Mouse (Mus musculus): ENCODE measurements around the gene Uba2. TPM values are rescaled to one million over a fixed set of nuclear protein-coding genes. Genes with fewer than 3 reads are reported as not detected.
A peak's percentile ranks its signal among the peaks of the same experiment; 100 is the strongest.
"Not testable (repeated sequence)": the region's sequence is repeated elsewhere in the genome, so short reads cannot be mapped to it uniquely, and the experiment has no call there.

The Uba2 gene
- total RNA-seq, 1 experiment from 2014 or later, result 79.0 TPM

- DNase-seq, result peak; percentile 65
Observed at GRCm38 (mm10) chr7:34166850-34167249, 2.5 kb downstream of the Uba2 start.

GRCm38 (mm10) chr7:34165999-34166398 is 3.4 kb downstream of the Uba2 start:
- DNase-seq, result no peak

GRCm38 (mm10) chr7:34164671-34165070 is 4.7 kb downstream of the Uba2 start:
- DNase-seq, result no peak

GRCm38 (mm10) chr7:34159167-34159566 is 10.2 kb downstream of the Uba2 start:
- DNase-seq, result no peak

- no peak for DNase-seq
Observed at GRCm38 (mm10) chr7:34157994-34158393, 11.4 kb downstream of the Uba2 start.

GRCm38 (mm10) chr7:34147193-34147592 is 22.2 kb downstream of the Uba2 start:
- no peak for DNase-seq

GRCm38 (mm10) chr7:34141123-34141522 is 28.3 kb downstream of the Uba2 start:
- DNase-seq, result no peak

GRCm38 (mm10) chr7:34139493-34139892 is 29.9 kb downstream of the Uba2 start:
- no peak for DNase-seq

- DNase-seq, result no peak
Observed at GRCm38 (mm10) chr7:34134336-34134735, 35.1 kb downstream of the Uba2 start.

GRCm38 (mm10) chr7:34133117-34133762 is 36.2 kb downstream of the Uba2 start, which contains the start of gene Wtip:
Gene Wtip (minus strand): TSS chr7:34133268.
- DNase-seq, result peak; percentile 85

- DNase-seq, result peak; percentile 37
Observed at GRCm38 (mm10) chr7:34132355-34133079, 36.9 kb downstream of the Uba2 start.

GRCm38 (mm10) chr7:34131959-34132354 is 37.4 kb downstream of the Uba2 start:
- DNase-seq, result no peak

- no peak for DNase-seq
Observed at GRCm38 (mm10) chr7:34131118-34131517, 38.3 kb downstream of the Uba2 start.

GRCm38 (mm10) chr7:34126291-34126690 is 43.1 kb downstream of the Uba2 start:
- DNase-seq, result no peak

GRCm38 (mm10) chr7:34125346-34125745 is 44.1 kb downstream of the Uba2 start:
- DNase-seq, result peak; percentile 24

- DNase-seq, result no peak
Observed at GRCm38 (mm10) chr7:34122987-34123720, 46.2 kb downstream of the Uba2 start.

- not testable (repeated sequence) for DNase-seq
Observed at GRCm38 (mm10) chr7:34120636-34121035, 48.8 kb downstream of the Uba2 start.

GRCm38 (mm10) chr7:34116601-34117000 is 52.8 kb downstream of the Uba2 start:
- DNase-seq, result no peak

- DNase-seq, result no peak
Observed at GRCm38 (mm10) chr7:34109190-34109589, 60.2 kb downstream of the Uba2 start.

GRCm38 (mm10) chr7:34101276-34101675 is 68.1 kb downstream of the Uba2 start:
- no peak for DNase-seq

GRCm38 (mm10) chr7:34100002-34100401 is 69.4 kb downstream of the Uba2 start:
- DNase-seq, result no peak

- no peak for DNase-seq
Observed at GRCm38 (mm10) chr7:34094911-34095481, 74.4 kb downstream of the Uba2 start, which contains the start of gene Scgb1b30. Gene Scgb1b30 (plus strand): TSS chr7:34095431.

Data from adrenal gland, postnatal 25 days (tissue).